Mouse (Mus musculus) adrenal gland, adult 8-10 months (tissue): ENCODE data around the gene Gpsm3. TPM values are rescaled to one million over a fixed set of nuclear protein-coding genes. Genes with fewer than 3 reads are reported as not detected.

ENCODE experiments used
- DNase-seq: peaks from one replicate; pipeline ENCODE4 v3.0.0; 2022
- total RNA-seq, 4 experiments: library from RNA; stranded (reverse); gene quantifications; 2 replicates each; pipeline ENCODE4 v1.2.4; 2022

Gene Gpsm3
- total RNA-seq, 4 experiments from 2014 or later = 4.7 to 7.9 (median 6.4) TPM

DNA sequence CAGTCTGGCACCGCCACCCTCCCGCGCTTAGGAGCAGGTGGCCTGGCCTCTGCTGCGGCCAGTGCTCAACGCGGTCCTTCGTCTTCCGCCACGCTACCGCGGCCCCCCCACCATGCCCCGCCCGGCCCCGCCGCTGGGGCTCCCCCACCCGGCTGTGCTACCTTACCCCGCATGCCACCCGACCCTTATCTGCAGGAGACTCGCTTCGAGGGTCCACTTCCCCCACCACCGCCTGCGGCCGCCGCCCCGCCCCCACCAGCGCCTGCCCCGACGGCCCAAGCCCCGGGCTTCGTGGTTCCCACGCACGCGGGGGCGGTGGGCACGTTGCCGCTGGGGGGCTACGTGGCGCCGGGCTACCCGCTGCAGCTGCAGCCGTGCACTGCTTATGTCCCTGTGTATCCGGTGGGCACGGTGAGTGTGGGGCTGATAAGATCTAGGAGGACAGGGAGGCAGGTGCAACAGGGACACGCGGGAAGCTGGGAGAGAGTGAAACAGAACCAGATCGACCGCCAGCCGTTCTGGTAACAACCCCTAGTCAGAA is 41.2 kb downstream of the Gpsm3 start:
- no peak for DNase-seq

DNA sequence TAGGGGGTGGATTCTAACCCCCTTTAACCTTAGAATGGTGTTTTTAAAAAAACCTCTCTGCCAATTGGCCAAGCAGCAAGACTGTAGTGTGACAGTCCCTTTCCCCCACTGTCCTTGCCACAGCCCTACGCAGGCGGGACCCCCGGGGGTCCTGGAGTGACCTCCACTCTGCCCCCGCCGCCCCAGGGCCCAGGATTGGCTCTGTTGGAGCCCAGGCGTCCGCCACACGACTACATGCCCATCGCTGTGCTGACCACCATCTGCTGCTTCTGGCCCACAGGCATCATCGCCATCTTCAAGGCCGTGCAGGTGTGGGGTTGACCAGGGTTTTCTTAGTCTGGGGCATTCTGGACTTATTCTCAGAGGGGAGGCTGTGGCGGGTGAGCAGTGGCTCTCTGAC is 42.0 kb downstream of the Gpsm3 start:
- no peak for DNase-seq

DNA sequence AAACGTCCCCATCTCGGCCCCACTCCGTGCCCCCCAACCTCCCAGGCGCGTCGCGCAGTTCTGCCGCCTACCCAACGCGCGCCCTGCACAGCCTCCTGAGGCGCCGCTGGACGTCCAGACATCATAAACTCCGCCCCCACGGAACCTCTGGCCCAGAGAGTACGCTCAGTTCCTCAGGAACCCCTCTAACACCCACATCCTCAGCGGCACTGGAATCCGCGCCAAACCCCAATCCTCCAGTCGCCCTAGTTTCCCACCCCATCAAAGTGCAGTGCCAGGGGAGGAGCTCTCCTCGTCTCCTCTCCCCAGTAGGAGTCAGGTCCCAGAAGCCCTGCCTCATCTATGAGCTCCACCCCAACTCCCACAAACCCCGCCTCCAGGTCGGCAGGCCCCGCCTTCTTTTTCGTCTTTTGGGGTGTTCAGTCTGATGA is 42.7 kb downstream of the Gpsm3 start:
- DNase-seq = peak; percentile 83

DNA sequence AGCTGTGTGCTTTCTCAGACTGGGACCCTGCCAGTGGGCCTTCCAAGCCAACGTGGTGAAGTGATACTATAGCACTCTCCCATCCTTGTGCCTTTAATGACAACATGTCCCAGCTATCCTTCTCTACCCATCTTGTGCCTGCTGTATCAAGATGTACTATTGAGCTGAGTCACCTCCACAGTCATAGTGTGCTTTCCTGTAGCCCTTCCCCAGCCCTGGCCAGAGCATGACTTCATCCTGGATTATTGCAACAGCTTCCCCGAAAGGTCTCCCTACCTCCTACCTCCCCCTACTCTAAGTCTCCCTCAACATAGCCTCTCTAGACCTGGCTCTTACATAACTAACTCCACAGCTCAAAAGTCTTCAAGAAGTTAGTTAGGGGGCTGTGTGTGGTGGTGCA is 46.1 kb downstream of the Gpsm3 start:
- DNase-seq = no peak

DNA sequence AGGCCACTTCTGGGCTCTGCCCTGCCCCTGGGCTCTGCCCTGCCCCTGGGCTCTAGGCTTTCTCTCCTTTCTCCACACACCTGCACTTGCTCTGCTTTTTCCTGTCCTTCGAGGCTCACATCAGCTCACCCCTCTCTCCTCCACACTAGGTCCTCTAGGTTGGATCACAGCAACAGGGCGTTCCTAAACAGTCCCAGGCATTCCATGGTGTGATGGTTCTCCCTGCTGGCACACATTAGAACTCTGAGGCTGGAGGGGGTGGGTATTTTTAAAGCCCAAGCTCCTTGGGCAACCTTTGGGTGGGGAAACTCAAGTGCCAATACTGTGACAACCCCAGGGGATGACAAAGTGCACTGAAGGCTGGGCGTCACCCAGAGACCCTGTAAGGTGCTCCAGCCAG is 47.9 kb downstream of the Gpsm3 start:
- DNase-seq = no peak

DNA sequence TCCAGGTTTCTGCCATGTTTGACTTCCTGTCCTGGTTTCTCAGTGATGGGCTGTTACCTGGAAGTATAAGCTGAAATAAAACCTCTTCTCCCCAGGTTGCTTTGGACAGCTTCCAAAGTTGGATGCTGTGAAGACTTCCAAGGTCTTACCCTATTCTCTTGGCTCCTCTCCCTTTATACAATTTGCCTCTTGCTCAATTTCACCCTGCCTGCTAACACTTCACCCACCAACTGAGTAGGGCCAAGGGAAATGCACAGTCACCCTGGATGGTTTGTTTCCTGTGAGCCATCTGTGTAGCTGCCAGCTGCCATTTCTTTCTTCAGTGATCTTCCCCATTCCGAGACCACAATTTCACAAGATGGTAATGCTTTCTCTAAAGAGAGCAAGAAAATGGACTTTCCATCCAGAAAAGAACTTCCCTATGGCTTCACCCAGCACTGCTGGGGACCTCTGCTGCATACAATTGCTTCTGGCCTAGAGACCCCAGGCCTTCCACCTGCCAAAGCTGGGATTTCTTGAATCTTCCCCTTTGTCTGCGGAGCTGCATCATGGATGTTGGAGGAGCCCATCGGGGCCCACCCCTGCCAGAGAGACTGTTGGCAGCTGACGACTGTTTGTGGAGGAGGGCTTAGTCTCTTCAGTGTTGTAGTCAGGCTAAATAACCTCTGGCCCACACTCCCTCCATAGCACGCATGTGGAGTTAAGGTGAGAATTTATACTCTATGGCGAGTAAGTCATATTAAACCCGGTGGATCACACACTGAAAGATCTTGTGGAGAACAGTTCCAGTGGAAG is 50.1 kb downstream of the Gpsm3 start:
- no peak for DNase-seq

DNA sequence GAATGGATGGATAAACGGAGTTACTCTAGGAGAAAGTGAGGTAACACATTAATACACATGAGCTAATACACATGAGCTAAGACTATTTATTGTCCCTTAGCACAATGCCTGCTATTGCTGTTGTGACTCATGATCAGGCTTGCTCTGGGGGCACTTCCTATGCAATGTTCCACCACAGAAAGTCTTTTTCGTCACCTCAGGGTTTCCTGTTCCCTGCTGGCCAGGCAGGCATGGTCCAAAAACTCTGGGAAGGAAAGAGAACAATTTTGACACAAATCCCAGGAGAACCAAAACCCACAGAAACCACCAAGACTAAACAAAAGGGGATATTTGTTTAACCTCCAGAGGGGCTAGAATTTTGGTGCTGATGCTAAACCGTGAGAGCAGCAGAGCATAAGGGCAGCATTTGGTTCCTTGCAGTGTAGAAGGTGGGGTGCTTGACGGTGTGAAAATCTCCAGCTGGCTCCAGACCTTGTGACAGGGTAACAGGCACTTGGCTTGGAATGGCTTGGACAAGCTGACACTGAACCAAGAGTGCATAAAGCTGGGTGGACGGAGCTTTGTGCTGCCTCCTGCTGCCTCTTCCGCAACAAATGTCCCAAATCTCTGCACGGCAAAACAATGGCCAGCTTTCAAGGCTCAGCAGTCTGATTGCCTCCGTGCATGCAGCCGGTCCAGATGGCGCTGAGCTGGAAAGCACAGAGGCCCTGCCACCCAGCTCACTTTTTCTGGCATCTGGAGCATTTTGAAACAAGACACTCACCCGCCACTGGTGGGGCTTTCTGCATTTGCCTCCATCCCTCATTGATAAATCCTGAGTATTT is 51.4 kb downstream of the Gpsm3 start:
- DNase-seq = no peak

Other genes starting within 250 kb of the Gpsm3 start
- under 1 TPM; 0.40 to 0.90 (median 0.57) TPM for gene Btnl2, start 235.0 kb upstream of the Gpsm3 start, total RNA-seq
- gene Btnl1, start 212.7 kb upstream of the Gpsm3 start, total RNA-seq = not detected
- gene BC051142, start 191.0 kb upstream of the Gpsm3 start, total RNA-seq = 1 to 10 TPM; 1.7 to 8.6 (median 5.6) TPM
- gene Btnl4, start 112.5 kb upstream of the Gpsm3 start, total RNA-seq = not detected
- gene Btnl6, start 72.5 kb upstream of the Gpsm3 start, total RNA-seq = not detected
- gene Notch4, start 25.5 kb upstream of the Gpsm3 start, total RNA-seq = 10 to 100 TPM; 25.8 to 39.8 (median 36.6) TPM
- gene Pbx2, start 1.5 kb downstream of the Gpsm3 start, total RNA-seq = 10 to 100 TPM; 30.8 to 55.5 (median 44.0) TPM
- gene Ager, start 8.1 kb downstream of the Gpsm3 start, total RNA-seq = 1 to 10 TPM in 3 of 4 experiments, under 1 TPM in 1; 0.52 to 2.4 (median 1.4) TPM
- gene Rnf5, start 13.9 kb downstream of the Gpsm3 start, total RNA-seq = 100 to 1,000 TPM in 1 of 4 experiments, 10 to 100 TPM in 3; 72.6 to 101 (median 84.6) TPM
- 100 to 1,000 TPM in 3 of 4 experiments, 10 to 100 TPM in 1; 84.6 to 108 (median 101) TPM for gene Agpat1, start 14.5 kb downstream of the Gpsm3 start, total RNA-seq
- 1 to 10 TPM; 1.7 to 3.5 (median 1.9) TPM for gene Egfl8, start 26.2 kb downstream of the Gpsm3 start, total RNA-seq
- 10 to 100 TPM; 59.2 to 70.5 (median 64.3) TPM for gene Ppt2, start 38.7 kb downstream of the Gpsm3 start, total RNA-seq
- 10 to 100 TPM in 3 of 4 experiments, 1 to 10 TPM in 1; 7.0 to 36.3 (median 20.6) TPM for gene Prrt1, start 39.7 kb downstream of the Gpsm3 start, total RNA-seq
- 10 to 100 TPM; 13.0 to 15.5 (median 15.1) TPM for gene Fkbpl, start 55.0 kb downstream of the Gpsm3 start, total RNA-seq
- 10 to 100 TPM; 47.1 to 56.6 (median 51.1) TPM for gene Atf6b, start 57.3 kb downstream of the Gpsm3 start, total RNA-seq
- gene Tnxb, start 80.7 kb downstream of the Gpsm3 start, total RNA-seq = 10 to 100 TPM; 27.6 to 54.1 (median 41.4) TPM
- 100 to 1,000 TPM; 116 to 180 (median 142) TPM for gene C4b, start 154.1 kb downstream of the Gpsm3 start, total RNA-seq
- gene Cyp21a1, start 214.8 kb downstream of the Gpsm3 start, total RNA-seq = over 10,000 TPM in 2 of 4 experiments, 1,000 to 10,000 TPM in 2; 6,868 to 18,233 (median 12,184) TPM
- 10 to 100 TPM; 43.2 to 75.9 (median 64.6) TPM for gene Stk19, start 247.1 kb downstream of the Gpsm3 start, total RNA-seq
- gene Dxo, start 247.2 kb downstream of the Gpsm3 start, total RNA-seq = 10 to 100 TPM; 48.2 to 76.5 (median 67.0) TPM